Mouse (Mus musculus) brain, embryonic 14.5 days (tissue): ENCODE data around the gene Rps6ka5. TPM values are rescaled to one million over a fixed set of nuclear protein-coding genes. Genes with fewer than 3 reads are reported as not detected.

ENCODE experiments used
- DNase-seq: peaks from one replicate; pipeline ENCODE4 v3.0.0-alpha.2; 2011; ENCODE audit warnings: low read depth
- CTCF ChIP-seq: fragments of 200-500 bp; IDR thresholded peaks from 2 replicates; pipeline ENCODE4 v1.5.1; 2012; ENCODE audit warnings: inconsistent platforms, mild to moderate bottlenecking, moderate library complexity, borderline replicate concordance; ENCODE audit not compliant: insufficient read depth, insufficient read length; ENCODE audit errors: extremely low read depth
- POLR2A ChIP-seq: fragments of 200-500 bp; IDR thresholded peaks from 2 replicates; pipeline ENCODE4 v1.6.1; 2012; ENCODE audit warnings: mild to moderate bottlenecking, inconsistent platforms, borderline replicate concordance; ENCODE audit not compliant: poor library complexity, insufficient read depth, insufficient read length, severe bottlenecking; ENCODE audit errors: extremely low read depth
- polyA plus RNA-seq: library from polyadenylated mRNA; depleted of rRNA; stranded (reverse); fragments of >200 nt; gene quantifications from 2 replicates; pipeline ENCODE4 v1.2.3, GENCODE M21; 2012; rRNA removed

The Rps6ka5 gene
- polyA plus RNA-seq, 1 experiment = 9.7 TPM

- no peak for DNase-seq
- TF ChIP-seq POLR2A (no peak), CTCF (no peak)
These were observed 211.3 kb downstream of the Rps6ka5 start for GRCm38 (mm10) chr12:100515493-100515892.

DNA sequence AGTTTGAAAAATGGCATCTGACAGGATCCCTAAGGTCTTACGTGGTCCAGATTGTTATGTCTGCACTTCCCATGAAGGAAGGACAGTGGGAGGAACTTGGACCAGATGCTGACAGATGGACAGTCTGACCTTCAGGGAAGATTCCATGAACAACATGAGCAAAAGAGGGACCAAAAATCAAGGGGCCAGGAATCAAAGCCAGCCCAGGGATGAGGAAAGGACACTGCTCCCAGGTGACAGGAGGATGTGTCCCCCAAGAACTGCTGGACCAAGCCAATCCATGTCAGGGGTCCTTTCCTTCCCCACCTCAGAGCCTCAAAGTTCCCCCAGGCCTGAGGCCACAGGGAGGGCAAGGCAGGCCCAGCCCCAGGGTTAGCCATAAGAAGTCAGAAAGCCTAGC lies 212.2 kb downstream of the Rps6ka5 start:
- no peak for TF ChIP-seq CTCF
- no peak for DNase-seq

DNA sequence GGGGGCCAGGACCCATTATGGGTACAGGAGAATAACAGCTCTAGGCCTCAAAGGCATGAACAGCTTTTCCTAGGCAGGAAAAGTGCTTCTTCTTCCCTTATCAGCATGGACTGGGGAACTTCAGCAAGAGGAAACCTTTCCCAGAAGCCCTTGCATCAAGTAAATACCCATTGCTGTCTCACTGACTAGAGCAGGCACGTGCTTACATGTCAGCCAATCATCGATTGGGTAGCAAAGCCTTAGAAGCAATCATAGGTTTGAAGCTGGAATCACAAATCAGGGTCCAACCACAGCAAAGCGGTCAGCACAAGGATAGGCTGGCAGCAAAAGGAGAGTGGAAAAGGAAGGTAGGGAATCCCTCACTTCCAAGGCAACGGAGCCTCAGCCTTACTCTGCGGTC lies 213.7 kb downstream of the Rps6ka5 start:
- DNase-seq = no peak

DNA sequence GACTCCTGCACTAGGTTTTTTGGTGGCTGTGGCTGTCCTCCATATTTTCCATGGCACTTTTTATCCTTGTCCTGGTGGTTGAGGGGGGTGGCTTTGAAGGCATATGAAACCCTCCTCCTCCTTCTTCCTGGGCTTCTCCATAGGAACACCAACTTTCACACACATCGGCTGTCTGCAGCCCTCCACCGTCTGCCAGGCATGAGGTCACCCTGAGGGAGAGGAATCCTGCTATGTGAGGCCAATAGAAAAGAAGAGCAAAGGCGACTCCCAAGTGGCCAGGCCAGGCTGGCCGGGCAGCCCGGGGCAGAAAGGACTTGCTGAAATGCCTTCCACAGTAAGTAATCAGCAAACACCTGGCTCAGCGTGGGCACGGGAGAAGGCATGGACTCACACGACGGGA lies 214.1 kb downstream of the Rps6ka5 start:
- TF ChIP-seq POLR2A (no peak), CTCF (no peak)
- DNase-seq = no peak

More for the DNA sequence above, 213.7 kb downstream of the Rps6ka5 start:
- no peak for TF ChIP-seq POLR2A
- no peak for TF ChIP-seq CTCF

DNA sequence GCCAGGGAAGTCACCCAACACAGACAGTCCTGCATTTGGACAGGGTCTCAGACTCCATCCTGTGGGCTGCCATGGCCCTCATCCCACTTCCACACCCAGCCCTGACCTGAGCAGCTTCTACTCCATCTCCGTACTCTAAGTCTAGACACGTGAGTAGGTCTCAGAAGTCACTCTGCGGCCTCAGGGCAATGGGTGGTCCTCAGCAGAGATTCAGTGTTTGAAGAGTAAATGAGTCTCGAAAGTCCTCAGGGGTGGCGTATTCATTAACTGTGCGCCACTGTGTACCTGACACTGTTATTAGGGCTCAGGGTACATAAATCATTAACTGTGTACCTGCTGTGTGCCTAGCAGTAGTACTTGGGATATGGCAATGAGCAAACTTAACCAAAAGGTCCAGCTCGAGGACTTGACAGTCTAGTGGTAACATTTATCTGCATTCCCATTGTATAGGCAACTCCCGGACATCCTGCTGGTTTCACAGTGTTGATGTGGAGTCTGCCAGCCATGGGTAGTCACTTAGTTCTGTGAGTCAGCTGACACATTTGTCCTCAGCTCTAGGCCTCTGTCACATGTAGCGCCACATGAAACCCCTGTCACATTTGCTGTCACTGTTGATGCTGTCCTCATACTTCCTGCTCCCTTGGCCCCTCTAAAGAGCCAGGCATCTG lies 217.0 kb downstream of the Rps6ka5 start:
- no peak for TF ChIP-seq CTCF
- no peak for TF ChIP-seq POLR2A
- DNase-seq = no peak

DNA sequence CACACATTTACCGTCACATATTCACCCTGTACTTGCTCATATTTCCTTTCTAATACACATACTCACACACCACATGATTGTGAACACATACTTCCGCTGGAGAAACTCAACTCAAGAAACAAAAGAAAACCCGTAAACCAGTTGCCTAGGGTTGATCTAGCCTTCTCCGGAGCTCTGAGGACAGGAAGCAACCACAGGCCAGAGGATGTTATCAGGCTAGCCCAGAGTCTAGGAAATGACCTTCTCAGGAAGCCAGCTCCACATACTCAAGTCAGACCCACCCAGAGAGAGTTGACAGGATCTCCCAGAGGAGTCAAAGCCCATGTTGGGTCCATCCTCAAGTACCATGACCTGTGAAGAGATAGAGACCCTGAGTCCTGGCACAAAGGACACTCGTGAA lies 218.1 kb downstream of the Rps6ka5 start:
- DNase-seq = no peak
- no peak for TF ChIP-seq CTCF
- TF ChIP-seq POLR2A = no peak

DNA sequence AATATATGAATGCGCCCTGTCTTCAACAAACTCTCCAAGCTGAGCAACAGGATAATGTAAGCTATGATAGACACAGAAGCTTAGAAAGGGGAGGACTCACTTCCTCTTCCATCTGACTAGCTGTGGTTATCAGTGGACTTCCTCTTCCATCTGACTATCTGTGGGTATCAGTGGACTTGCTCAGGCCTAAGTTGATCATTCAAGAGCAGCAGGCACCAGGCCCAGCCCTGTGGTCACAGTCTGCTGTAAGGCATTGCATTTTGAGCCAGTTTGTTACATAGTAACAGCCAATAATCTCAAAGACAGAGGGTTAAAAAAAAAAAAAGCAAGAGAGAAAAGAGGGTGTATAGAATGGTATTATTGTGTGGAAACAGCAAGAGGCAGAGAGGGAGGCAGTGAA lies 221.3 kb downstream of the Rps6ka5 start:
- DNase-seq = no peak
- TF ChIP-seq POLR2A (no peak), CTCF (no peak)

DNA sequence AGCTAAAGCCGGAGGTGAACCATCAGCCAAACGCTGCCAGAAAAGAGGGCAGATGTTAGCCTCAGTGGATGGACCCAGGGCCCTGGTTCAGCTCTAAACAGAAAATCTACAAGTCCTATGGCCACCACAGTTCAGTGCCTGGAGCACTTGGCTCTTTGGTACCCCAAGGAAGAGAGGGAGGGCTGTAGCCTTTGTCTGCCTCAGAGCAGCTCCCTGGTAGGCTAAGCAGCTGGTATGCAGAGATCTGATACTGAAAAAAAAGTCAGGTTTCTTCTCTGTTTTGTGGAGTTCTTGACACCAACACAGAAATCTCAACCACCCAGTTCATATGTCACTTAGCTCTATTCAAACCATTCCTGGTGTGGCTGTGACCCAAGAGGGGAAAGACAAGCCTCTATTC lies 222.2 kb downstream of the Rps6ka5 start:
- TF ChIP-seq POLR2A = no peak
- TF ChIP-seq CTCF = no peak
- DNase-seq = no peak

DNA sequence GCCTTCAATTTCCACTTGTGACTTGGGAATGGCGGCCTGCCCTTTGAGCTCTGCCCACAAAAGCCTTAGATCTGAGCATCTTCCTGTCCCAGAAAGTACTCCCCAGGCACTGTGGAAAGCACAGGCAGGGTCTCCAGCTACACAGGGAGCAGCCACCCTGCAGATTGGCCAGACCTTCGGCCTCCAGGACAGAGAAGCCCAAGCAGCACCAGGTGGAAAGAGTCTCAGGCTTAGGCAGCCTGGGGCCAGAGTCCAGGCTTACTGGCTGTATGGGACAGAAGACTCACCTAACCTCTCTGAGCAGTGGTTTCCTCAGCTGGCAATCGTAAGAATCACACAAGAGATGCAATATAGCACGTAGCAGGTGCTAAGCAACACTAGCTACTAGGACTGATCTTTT lies 223.1 kb downstream of the Rps6ka5 start:
- TF ChIP-seq CTCF = no peak
- TF ChIP-seq POLR2A = no peak
- no peak for DNase-seq

DNA sequence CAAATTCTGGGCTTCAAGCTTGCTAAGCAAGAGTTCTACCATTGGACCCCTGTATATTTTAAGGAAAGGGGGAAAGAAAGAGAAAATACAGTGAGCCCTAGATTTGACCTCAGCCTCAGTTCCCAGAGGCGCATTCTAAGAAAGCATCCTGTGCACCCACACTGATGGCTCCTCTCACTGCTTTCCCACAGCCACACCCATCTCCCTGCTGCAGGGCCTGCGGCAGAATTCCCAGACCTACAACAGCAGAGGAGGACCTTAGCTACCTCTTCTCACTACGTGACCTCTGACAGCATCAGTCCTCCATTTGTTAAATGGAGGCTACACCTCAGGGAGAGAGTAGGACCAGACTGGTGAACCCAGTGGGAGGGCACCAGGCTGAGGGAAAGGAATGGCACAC lies 224.2 kb downstream of the Rps6ka5 start:
- no peak for TF ChIP-seq POLR2A
- DNase-seq = no peak

GRCm38 (mm10) chr12:100501261-100501660 lies 225.5 kb downstream of the Rps6ka5 start:
- TF ChIP-seq CTCF = no peak
- TF ChIP-seq POLR2A = no peak
- no peak for DNase-seq

- no peak for TF ChIP-seq POLR2A
- no peak for TF ChIP-seq CTCF
- DNase-seq = no peak
These were observed 227.3 kb downstream of the Rps6ka5 start for GRCm38 (mm10) chr12:100499469-100499868.

Other genes starting within 250 kb of the Rps6ka5 start
- gene Ttc7b, start 206.2 kb downstream of the Rps6ka5 start, polyA plus RNA-seq = 41.6 and 44.5 TPM in 2 replicates
- gene Dglucy, start 52.1 kb upstream of the Rps6ka5 start, polyA plus RNA-seq = 2.3 and 3.2 TPM in 2 replicates
- 1.8 and 3.4 TPM in 2 replicates for gene Gpr68, start 181.2 kb upstream of the Rps6ka5 start, polyA plus RNA-seq